Mouse (Mus musculus) stomach, embryonic 14.5 days (tissue): ENCODE measurements around the gene Rad9b. TPM values are rescaled to one million over a fixed set of nuclear protein-coding genes. Genes with fewer than 3 reads are reported as not detected.

Experiments used
- ATAC-seq: fragments of 200-750 bp; cut with Nextera tagmentation; 2 replicates; pipeline ENCODE4 v1.8.0; 2017; ENCODE audit warnings: low read depth, moderate TSS enrichment; ENCODE audit not compliant: insufficient number of reproducible peaks, insufficient read depth, low FRiP score
- H3K27ac ChIP-seq: fragments of 300-500 bp; sonication (generic); 2 replicates; pipeline ENCODE4 v1.5.1; 2014; ENCODE audit warnings: mild to moderate bottlenecking, low read length, moderate library complexity, mixed read lengths
- H3K27me3 ChIP-seq: fragments of 300-500 bp; sonication (generic); 2 replicates; pipeline ENCODE4 v1.6.1; 2014; ENCODE audit warnings: low read length, control low read depth, mixed read lengths; ENCODE audit not compliant: control insufficient read depth, insufficient read depth
- H3K36me3 ChIP-seq: fragments of 300-500 bp; sonication (generic); 2 replicates; pipeline ENCODE4 v1.6.1; 2014; ENCODE audit warnings: mild to moderate bottlenecking, control low read depth, low read length, moderate library complexity, mixed read lengths; ENCODE audit not compliant: control insufficient read depth, insufficient read depth
- H3K4me1 ChIP-seq: fragments of 300-500 bp; sonication (generic); 2 replicates; pipeline ENCODE4 v1.6.1; 2014; ENCODE audit warnings: low read length, control low read depth, mixed read lengths; ENCODE audit not compliant: control insufficient read depth, insufficient read depth
- H3K4me2 ChIP-seq: fragments of 300-500 bp; sonication (generic); replicated peaks from 2 replicates; pipeline ENCODE4 v1.6.1; 2014; ENCODE audit warnings: low read depth, low read length, control low read depth
- H3K4me3 ChIP-seq: fragments of 300-500 bp; sonication (generic); 2 replicates; pipeline ENCODE4 v1.5.1; 2014; ENCODE audit warnings: low read depth, low read length, control low read depth
- H3K9ac ChIP-seq: fragments of 300-500 bp; sonication (generic); replicated peaks from 2 replicates; pipeline ENCODE4 v1.6.1; 2014; ENCODE audit warnings: low read depth, mild to moderate bottlenecking, control low read depth, low read length, moderate library complexity, mixed read lengths
- H3K9me3 ChIP-seq: fragments of 300-500 bp; sonication (generic); 2 replicates; pipeline ENCODE4 v1.6.1; 2016; ENCODE audit warnings: low read depth, low read length, control low read depth; ENCODE audit not compliant: control insufficient read depth
- WGBS: fragments of 180-500 bp; shearing (Covaris S2); extraction: QIAGEN DNeasy Blood & Tissue Kit; methylation state at CpG from one replicate; pipeline ENCODE4 v1.1.7; 2014; 5-methylcytosine and 5-hydroxymethylcytosine counted together
- polyA plus RNA-seq: library from polyadenylated mRNA; unstranded; fragments of >200 nt; fragmentation: Nextera tagmentation; extraction: Ambion mirVana; gene quantifications from 2 replicates; pipeline ENCODE4 v1.2.1, GENCODE M21; 2014

Gene Rad9b
- polyA plus RNA-seq, 1 experiment from 2014 or later, result 15.3 TPM

- H3K27me3 ChIP-seq, result no peaks in the 10 kb centered on the region
- ATAC-seq, result no peak
- H3K4me2 ChIP-seq, result no peak overlapping the region
- peaks cover 11% of the 10 kb centered on the region; the same call in 1 of the 2 replicates for H3K4me1 ChIP-seq
- H3K9ac ChIP-seq, result no peak overlapping the region
- WGBS, result 83% methylated on average over 10 of the region's 10 CpGs
- peaks cover 15% of the 10 kb centered on the region for H3K36me3 ChIP-seq
- no peak overlapping the region for H3K4me3 ChIP-seq
- H3K27ac ChIP-seq, result no peak overlapping the region
- H3K9me3 ChIP-seq, result no peaks in the 10 kb centered on the region
Observed at GRCm38 (mm10) chr5:122396791-122397190, 42.8 kb upstream of the Rad9b start.

GRCm38 (mm10) chr5:122393887-122394286, 39.9 kb upstream of the Rad9b start:
- peaks cover 8% of the 10 kb centered on the region; the same call in 1 of the 2 replicates for H3K36me3 ChIP-seq
- no peak overlapping the region for H3K4me2 ChIP-seq
- no peak overlapping the region for H3K9ac ChIP-seq
- H3K27ac ChIP-seq, result no peak overlapping the region
- 52% methylated on average over 2 of the region's 2 CpGs for WGBS
- H3K27me3 ChIP-seq, result no peaks in the 10 kb centered on the region
- H3K9me3 ChIP-seq, result no peaks in the 10 kb centered on the region
- H3K4me3 ChIP-seq, result no peak overlapping the region
- H3K4me1 ChIP-seq, result peaks cover 7% of the 10 kb centered on the region; the same call in 1 of the 2 replicates
- no peak for ATAC-seq

GRCm38 (mm10) chr5:122392227-122393004, 38.4 kb upstream of the Rad9b start:
- Histone ChIP-seq H3K9me3 (no peaks in the 10 kb centered on the region), H3K9ac (peak overlapping the region; percentile 72), H3K27ac (no peak overlapping the region), H3K4me1 (peaks cover 7% of the 10 kb centered on the region; the same call in 1 of the 2 replicates), H3K36me3 (peaks cover 8% of the 10 kb centered on the region; the same call in 1 of the 2 replicates), H3K4me2 (peak overlapping the region; percentile 84), H3K4me3 (peak overlapping the region; percentile 83), H3K27me3 (no peaks in the 10 kb centered on the region)
- ATAC-seq, result peak; percentile 25; the same call in 1 of the 2 replicates
- 15% methylated on average over 19 of the region's 19 CpGs for WGBS

GRCm38 (mm10) chr5:122391786-122392180, 37.8 kb upstream of the Rad9b start, which contains the start of gene Arpc3:
Gene Arpc3, plus strand, starts transcription at chr5:122391878.
- Histone ChIP-seq H3K9ac (peak within 1 kb of the TSS; percentile 72), H3K4me1 (peaks cover 7% of the 10 kb centered on the region; the same call in 1 of the 2 replicates), H3K36me3 (peaks cover 2% of the 10 kb centered on the region; the same call in 1 of the 2 replicates), H3K4me3 (peak within 1 kb of the TSS; percentile 83), H3K4me2 (peak within 1 kb of the TSS; percentile 84), H3K9me3 (no peaks in the 10 kb centered on the region), H3K27ac (0 out of 2 replicates have a peak within 1 kb of the TSS, but pooled peaks have one; percentile 39), H3K27me3 (no peaks in the 10 kb centered on the region)
- WGBS, result under 1% methylated on average over 39 of the region's 39 CpGs
- ATAC-seq, result peak; percentile 88

- no peaks in the 10 kb centered on the region for H3K27me3 ChIP-seq
- WGBS, result 54% methylated on average over 15 of the region's 16 CpGs
- ATAC-seq, result no peak
- H3K27ac ChIP-seq, result no peak overlapping the region
- no peak overlapping the region for H3K4me2 ChIP-seq
- H3K4me1 ChIP-seq, result peaks cover 7% of the 10 kb centered on the region; the same call in 1 of the 2 replicates
- no peaks in the 10 kb centered on the region for H3K9me3 ChIP-seq
- H3K36me3 ChIP-seq, result no peaks in the 10 kb centered on the region
- H3K9ac ChIP-seq, result no peak overlapping the region
- peak overlapping the region; percentile 83 for H3K4me3 ChIP-seq
Observed at GRCm38 (mm10) chr5:122391178-122391785, 37.2 kb upstream of the Rad9b start.

- H3K9me3 ChIP-seq, result no peaks in the 10 kb centered on the region
- H3K27ac ChIP-seq, result no peak overlapping the region
- ATAC-seq, result peak; percentile 24; the same call in 1 of the 2 replicates
- H3K4me1 ChIP-seq, result peaks cover 7% of the 10 kb centered on the region; the same call in 1 of the 2 replicates
- H3K27me3 ChIP-seq, result no peaks in the 10 kb centered on the region
- no peaks in the 10 kb centered on the region for H3K36me3 ChIP-seq
- H3K4me3 ChIP-seq, result no peak overlapping the region
- no peak overlapping the region for H3K4me2 ChIP-seq
- no peak overlapping the region for H3K9ac ChIP-seq
Observed at GRCm38 (mm10) chr5:122390671-122391070, 36.6 kb upstream of the Rad9b start.

GRCm38 (mm10) chr5:122390006-122390405, 36.0 kb upstream of the Rad9b start:
- peaks cover 7% of the 10 kb centered on the region; the same call in 1 of the 2 replicates for H3K4me1 ChIP-seq
- no peak for ATAC-seq
- H3K9me3 ChIP-seq, result no peaks in the 10 kb centered on the region
- H3K4me2 ChIP-seq, result no peak overlapping the region
- no peak overlapping the region for H3K4me3 ChIP-seq
- no peak overlapping the region for H3K27ac ChIP-seq
- H3K9ac ChIP-seq, result no peak overlapping the region
- H3K36me3 ChIP-seq, result no peaks in the 10 kb centered on the region
- WGBS, result 86% methylated on average over 5 of the region's 5 CpGs
- no peaks in the 10 kb centered on the region for H3K27me3 ChIP-seq

GRCm38 (mm10) chr5:122379374-122380155, 25.5 kb upstream of the Rad9b start:
- 54% methylated on average over 11 of the region's 11 CpGs for WGBS
- no peak overlapping the region for H3K4me3 ChIP-seq
- H3K27me3 ChIP-seq, result no peaks in the 10 kb centered on the region
- H3K4me1 ChIP-seq, result no peaks in the 10 kb centered on the region
- H3K36me3 ChIP-seq, result peaks cover 34% of the 10 kb centered on the region
- no peak overlapping the region for H3K4me2 ChIP-seq
- no peaks in the 10 kb centered on the region for H3K9me3 ChIP-seq
- peak; percentile 61; the same call in 1 of the 2 replicates for ATAC-seq
- H3K27ac ChIP-seq, result no peak overlapping the region
- H3K9ac ChIP-seq, result no peak overlapping the region
